Mouse (Mus musculus) heart, adult 2 months (tissue): Measurements from ENCODE around the gene Ppfibp2.

Source experiments
- CTCF ChIP-seq: fragments of 200-600 bp; IDR thresholded peaks from 2 replicates; pipeline ENCODE4 v1.8.1; 2022; ENCODE audit warnings: antibody characterized with exemption, mild to moderate bottlenecking, moderate library complexity
- EP300 ChIP-seq: fragments of 200-500 bp; IDR thresholded peaks from 2 replicates; pipeline ENCODE4 v1.6.1; 2011; ENCODE audit warnings: low read depth, low read length, control low read depth; ENCODE audit not compliant: insufficient read depth
- POLR2A ChIP-seq: fragments of 200-500 bp; IDR thresholded peaks from 2 replicates; pipeline ENCODE4 v1.6.1; 2011; ENCODE audit warnings: mild to moderate bottlenecking, low read depth, low read length, control low read depth; ENCODE audit not compliant: insufficient read depth

DNA sequence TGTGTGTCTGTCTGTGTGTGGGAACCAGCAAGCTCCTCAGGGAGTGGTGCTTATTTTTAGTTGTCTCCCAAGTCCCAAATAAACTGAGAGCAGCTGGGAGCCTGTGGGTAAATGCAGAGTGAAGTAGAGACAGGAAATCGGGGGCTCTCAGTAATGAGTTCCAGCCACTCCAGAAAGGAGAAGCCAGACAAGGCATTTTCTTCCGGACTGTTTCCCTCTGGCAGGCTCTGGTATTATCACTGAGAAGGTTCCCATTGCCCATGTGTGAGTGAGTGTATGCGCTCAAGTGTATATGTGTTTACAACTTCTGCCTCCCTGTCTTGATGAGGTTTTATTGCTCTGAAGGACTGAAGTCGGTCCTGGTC lies 70.2 kb downstream of the Ppfibp2 start:
- no peak for TF ChIP-seq CTCF
- peak; percentile 5; the same call in 1 of the 2 replicates for TF ChIP-seq POLR2A
- TF ChIP-seq EP300: no peak
